Mouse (Mus musculus): ENCODE measurements at regions not wholly inside any gene's neighbourhood (a gene's known extent, or its start where the extent isn't known, plus 50 kb on each side); places are given as distances from the start of the nearest gene placed in this dataset.

DNA sequence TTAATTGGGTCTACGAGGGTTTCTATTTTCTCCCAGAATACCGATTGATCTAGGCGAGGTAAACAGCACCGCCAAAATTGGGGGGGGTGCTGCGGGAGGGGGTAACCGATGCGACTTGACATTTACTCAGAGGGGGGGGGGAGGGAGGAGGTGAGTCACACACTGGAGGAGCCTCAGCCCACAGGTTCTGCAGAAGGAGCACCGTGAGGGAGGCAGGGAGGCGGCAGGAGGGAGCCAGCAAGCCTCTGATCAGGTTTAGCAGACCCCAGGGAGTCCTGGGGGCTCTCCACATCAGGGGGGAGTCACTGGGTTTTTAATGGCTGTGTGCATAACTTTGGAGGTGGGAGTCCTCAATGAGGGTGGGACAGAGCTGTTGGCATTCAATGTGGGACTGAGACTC, 51.3 kb upstream of the Ier5l start:
- Histone ChIP-seq H3K27me3 (ENCODE audit: insufficient read depth, low read length) (no peaks in the 10 kb centered on the region), H3K4me1 (ENCODE audit: insufficient read depth, low read length) (no peaks in the 10 kb centered on the region), H3K9me3 (ENCODE audit: low read length) (no peaks in the 10 kb centered on the region), H3K36me3 (ENCODE audit: insufficient read depth, low read length) (no peaks in the 10 kb centered on the region), H3K27ac (no peak overlapping the region), H3K4me3 (ENCODE audit: low read length) (no peak overlapping the region), H3K4me2 (ENCODE audit: low read depth, low read length) (no peak overlapping the region), H3K9ac (replicated peaks; ENCODE audit: low read length) (no peak overlapping the region)
- 35% methylated on average over 9 of the region's 9 CpGs for WGBS
- DNase-seq (ENCODE audit: low spot score) (no peak), ATAC-seq (no peak)
- TF ChIP-seq CTCF (IDR thresholded peaks at IDR 0.05; ENCODE audit: low read depth): no peak

DNA sequence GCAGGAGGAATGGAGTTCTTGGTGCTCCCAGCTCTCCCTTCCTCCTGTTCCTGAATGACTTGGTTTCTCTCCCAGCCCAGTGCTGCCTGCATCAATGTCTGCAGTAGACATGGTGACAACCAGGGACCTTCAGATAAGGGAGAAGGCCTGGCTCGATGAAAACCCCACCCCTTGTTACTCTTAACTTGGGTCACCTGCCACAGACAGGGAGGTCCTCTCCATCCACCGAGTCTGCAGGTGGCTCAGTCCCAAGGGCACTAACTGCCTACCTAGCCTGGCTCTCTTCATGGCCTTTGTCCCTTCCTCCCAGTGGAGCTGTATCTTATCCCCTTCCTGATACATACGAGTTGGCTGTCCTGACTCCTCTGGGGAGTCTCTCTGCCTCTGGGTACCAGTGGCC, 51.8 kb upstream of the Ier5l start:
- Histone ChIP-seq H3K4me1 (ENCODE audit: insufficient read depth, low read length) (no peaks in the 10 kb centered on the region), H3K9me3 (ENCODE audit: low read length) (no peaks in the 10 kb centered on the region), H3K9ac (replicated peaks; ENCODE audit: low read length) (no peak overlapping the region), H3K4me3 (ENCODE audit: low read length) (no peak overlapping the region), H3K27me3 (ENCODE audit: insufficient read depth, low read length) (no peaks in the 10 kb centered on the region), H3K27ac (no peak overlapping the region), H3K36me3 (ENCODE audit: insufficient read depth, low read length) (no peaks in the 10 kb centered on the region), H3K4me2 (ENCODE audit: low read depth, low read length) (no peak overlapping the region)
- TF ChIP-seq CTCF (IDR thresholded peaks at IDR 0.05; ENCODE audit: low read depth): no peak
- 64% methylated on average over 3 of the region's 3 CpGs for WGBS
- DNase-seq (ENCODE audit: low spot score) (no peak), ATAC-seq (no peak)

GRCm38 (mm10) chr2:30527495-30527894, 53.5 kb upstream of the Ier5l start:
- no peak overlapping the region for H3K9ac ChIP-seq (replicated peaks; ENCODE audit: low read length)
- no peak for TF ChIP-seq CTCF (IDR thresholded peaks at IDR 0.05; ENCODE audit: low read depth)
- ATAC-seq: no peak
- no peaks in the 10 kb centered on the region for H3K27me3 ChIP-seq (ENCODE audit: insufficient read depth, low read length)
- H3K4me2 ChIP-seq (ENCODE audit: low read depth, low read length): no peak overlapping the region
- WGBS: 53% methylated on average over 4 of the region's 4 CpGs
- no peaks in the 10 kb centered on the region for H3K9me3 ChIP-seq (ENCODE audit: low read length)
- H3K4me1 ChIP-seq (ENCODE audit: insufficient read depth, low read length): no peaks in the 10 kb centered on the region
- H3K4me3 ChIP-seq (ENCODE audit: low read length): no peak overlapping the region
- H3K36me3 ChIP-seq (ENCODE audit: insufficient read depth, low read length): no peaks in the 10 kb centered on the region
- DNase-seq (ENCODE audit: low spot score): no peak
- H3K27ac ChIP-seq: no peak overlapping the region

- Histone ChIP-seq H3K4me2 (ENCODE audit: low read depth, low read length) (no peak overlapping the region), H3K9me3 (ENCODE audit: low read length) (no peaks in the 10 kb centered on the region), H3K4me3 (ENCODE audit: low read length) (no peak overlapping the region), H3K9ac (replicated peaks; ENCODE audit: low read length) (no peak overlapping the region), H3K4me1 (ENCODE audit: insufficient read depth, low read length) (no peaks in the 10 kb centered on the region), H3K27me3 (ENCODE audit: insufficient read depth, low read length) (no peaks in the 10 kb centered on the region), H3K36me3 (ENCODE audit: insufficient read depth, low read length) (no peaks in the 10 kb centered on the region), H3K27ac (no peak overlapping the region)
- DNase-seq (ENCODE audit: low spot score) (no peak), ATAC-seq (no peak)
- no peak for TF ChIP-seq CTCF (IDR thresholded peaks at IDR 0.05; ENCODE audit: low read depth)
These were observed 58.9 kb upstream of the Ier5l start for GRCm38 (mm10) chr2:30532948-30533347.

DNA sequence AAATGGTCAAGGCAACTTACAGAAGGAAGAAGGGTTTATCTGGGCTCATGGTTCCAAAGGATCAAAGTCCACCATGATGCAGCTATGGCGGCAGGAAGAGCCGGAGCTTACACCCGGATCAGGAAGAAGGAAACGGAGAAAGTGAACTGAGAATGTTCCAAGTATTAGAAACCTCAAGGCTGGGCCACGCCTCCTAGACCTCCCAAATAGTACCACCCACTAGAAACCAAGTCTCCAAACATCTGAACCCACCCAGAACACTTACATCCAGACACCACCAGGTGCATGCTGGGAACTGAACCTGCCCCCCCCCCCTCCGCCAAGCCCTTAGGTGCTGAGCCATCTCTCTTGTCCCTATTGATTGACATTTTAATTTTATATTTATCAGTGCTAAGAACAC, 59.3 kb upstream of the Ier5l start:
- H3K4me3 ChIP-seq (ENCODE audit: low read length): no peak overlapping the region
- no peaks in the 10 kb centered on the region for H3K36me3 ChIP-seq (ENCODE audit: insufficient read depth, low read length)
- no peak overlapping the region for H3K4me2 ChIP-seq (ENCODE audit: low read depth, low read length)
- H3K9me3 ChIP-seq (ENCODE audit: low read length): no peaks in the 10 kb centered on the region
- no peaks in the 10 kb centered on the region for H3K27me3 ChIP-seq (ENCODE audit: insufficient read depth, low read length)
- 95% methylated on average over 6 of the region's 6 CpGs for WGBS
- ATAC-seq (no peak), DNase-seq (ENCODE audit: low spot score) (no peak)
- H3K27ac ChIP-seq: no peak overlapping the region
- TF ChIP-seq CTCF (IDR thresholded peaks at IDR 0.05; ENCODE audit: low read depth): no peak
- H3K9ac ChIP-seq (replicated peaks; ENCODE audit: low read length): no peak overlapping the region
- H3K4me1 ChIP-seq (ENCODE audit: insufficient read depth, low read length): no peaks in the 10 kb centered on the region

- H3K36me3 ChIP-seq (ENCODE audit: insufficient read depth, low read length): no peaks in the 10 kb centered on the region
- no peaks in the 10 kb centered on the region for H3K27me3 ChIP-seq (ENCODE audit: insufficient read depth, low read length)
- TF ChIP-seq CTCF (IDR thresholded peaks at IDR 0.05; ENCODE audit: low read depth): no peak
- H3K4me2 ChIP-seq (ENCODE audit: low read depth, low read length): no peak overlapping the region
- DNase-seq (ENCODE audit: low spot score) (no peak), ATAC-seq (no peak)
- H3K9ac ChIP-seq (replicated peaks; ENCODE audit: low read length): no peak overlapping the region
- no peaks in the 10 kb centered on the region for H3K4me1 ChIP-seq (ENCODE audit: insufficient read depth, low read length)
- H3K27ac ChIP-seq: no peak overlapping the region
- WGBS: 57% methylated on average over 10 of the region's 10 CpGs
- no peak overlapping the region for H3K4me3 ChIP-seq (ENCODE audit: low read length)
- H3K9me3 ChIP-seq (ENCODE audit: low read length): no peaks in the 10 kb centered on the region
These were observed 60.4 kb upstream of the Cstad start for GRCm38 (mm10) chr2:30534485-30534884.

GRCm38 (mm10) chr2:30539305-30539704, 55.5 kb upstream of the Cstad start:
- DNase-seq (ENCODE audit: low spot score) (no peak), ATAC-seq (no peak)
- no peaks in the 10 kb centered on the region for H3K27me3 ChIP-seq (ENCODE audit: insufficient read depth, low read length)
- H3K27ac ChIP-seq: no peak overlapping the region
- no peaks in the 10 kb centered on the region for H3K9me3 ChIP-seq (ENCODE audit: low read length)
- no peak for TF ChIP-seq CTCF (IDR thresholded peaks at IDR 0.05; ENCODE audit: low read depth)
- H3K4me1 ChIP-seq (ENCODE audit: insufficient read depth, low read length): no peaks in the 10 kb centered on the region
- H3K9ac ChIP-seq (replicated peaks; ENCODE audit: low read length): no peak overlapping the region
- no peak overlapping the region for H3K4me3 ChIP-seq (ENCODE audit: low read length)
- H3K4me2 ChIP-seq (ENCODE audit: low read depth, low read length): no peak overlapping the region
- WGBS: 81% methylated on average over 1 of the region's 1 CpGs
- no peaks in the 10 kb centered on the region for H3K36me3 ChIP-seq (ENCODE audit: insufficient read depth, low read length)

All from hindbrain, postnatal 0 days (tissue).